Mouse (Mus musculus): ENCODE results near the gene Rusc2. TPM values are rescaled to one million over a fixed set of nuclear protein-coding genes. Genes with fewer than 3 reads are reported as not detected.

Gene Rusc2
- total RNA-seq, 2 experiments from 2014 or later: 42.9 to 61.4 TPM

Other genes with a start within 250 kb of the Rusc2 start
- under 1 TPM in 1 of 2 experiments, not detected in 1; 0.17 TPM for gene Atp8b5, start 114.8 kb upstream of the Rusc2 start, total RNA-seq (2021)
- gene Fam166b, start 47.2 kb downstream of the Rusc2 start, total RNA-seq (2021): under 1 TPM in 1 of 2 experiments, not detected in 1; 0.62 TPM
- gene Tesk1, start 60.0 kb downstream of the Rusc2 start, total RNA-seq (2021): 10 to 100 TPM; 42.3 to 42.6 TPM
- under 1 TPM; 0.45 to 0.60 TPM for gene Cd72, start 72.6 kb downstream of the Rusc2 start, total RNA-seq (2021)
- under 1 TPM in 1 of 2 experiments, not detected in 1; 0.38 TPM for gene Sit1, start 101.8 kb downstream of the Rusc2 start, total RNA-seq (2021)
- 10 to 100 TPM; 26.1 to 27.3 TPM for gene Ccdc107, start 110.9 kb downstream of the Rusc2 start, total RNA-seq (2021)
- gene Arhgef39, start 117.7 kb downstream of the Rusc2 start, total RNA-seq (2021): 1 to 10 TPM; 4.0 to 5.2 TPM
- gene Car9, start 125.0 kb downstream of the Rusc2 start, total RNA-seq (2021): under 1 TPM; 0.30 to 0.79 TPM
- gene Tpm2, start 141.8 kb downstream of the Rusc2 start, total RNA-seq (2021): 10 to 100 TPM; 55.5 to 57.3 TPM
- gene Creb3, start 180.4 kb downstream of the Rusc2 start, total RNA-seq (2021): 10 to 100 TPM; 57.2 to 61.8 TPM
- 100 to 1,000 TPM; 147 to 167 TPM for gene Tln1, start 180.7 kb downstream of the Rusc2 start, total RNA-seq (2021)
- gene Rgp1, start 196.7 kb downstream of the Rusc2 start, total RNA-seq (2021): 10 to 100 TPM; 42.1 to 45.5 TPM
- gene Gba2, start 196.9 kb downstream of the Rusc2 start, total RNA-seq (2021): 10 to 100 TPM; 15.4 to 15.6 TPM
- gene Msmp, start 202.5 kb downstream of the Rusc2 start, total RNA-seq (2021): under 1 TPM; 0.36 to 0.37 TPM
- 10 to 100 TPM; 42.9 to 45.1 TPM for gene Npr2, start 250.0 kb downstream of the Rusc2 start, total RNA-seq (2021)